Mouse (Mus musculus) liver, adult 2 months (tissue): ENCODE data around the gene Dscaml1.

Source experiments
- CTCF ChIP-seq: fragments of 200-500 bp; IDR thresholded peaks from 2 replicates; pipeline ENCODE4 v1.5.1; 2011; ENCODE audit warnings: low read depth, low read length, control low read depth
- POLR2A ChIP-seq: fragments of 200-500 bp; IDR thresholded peaks from 2 replicates; pipeline ENCODE4 v1.6.1; 2011; ENCODE audit warnings: low read length, control low read depth; ENCODE audit not compliant: insufficient read depth; ENCODE audit errors: extremely low read depth

- no peak for TF ChIP-seq POLR2A
- TF ChIP-seq CTCF = no peak
These were observed 120.6 kb downstream of the Dscaml1 start for GRCm38 (mm10) chr9:45546902-45547578.
